Mouse (Mus musculus): ENCODE results near the gene S100a11. TPM values are rescaled to one million over a fixed set of nuclear protein-coding genes. Genes with fewer than 3 reads are reported as not detected.

Gene S100a11
- polyA plus RNA-seq, 1 experiment from 2014 or later: 282 TPM

DNA sequence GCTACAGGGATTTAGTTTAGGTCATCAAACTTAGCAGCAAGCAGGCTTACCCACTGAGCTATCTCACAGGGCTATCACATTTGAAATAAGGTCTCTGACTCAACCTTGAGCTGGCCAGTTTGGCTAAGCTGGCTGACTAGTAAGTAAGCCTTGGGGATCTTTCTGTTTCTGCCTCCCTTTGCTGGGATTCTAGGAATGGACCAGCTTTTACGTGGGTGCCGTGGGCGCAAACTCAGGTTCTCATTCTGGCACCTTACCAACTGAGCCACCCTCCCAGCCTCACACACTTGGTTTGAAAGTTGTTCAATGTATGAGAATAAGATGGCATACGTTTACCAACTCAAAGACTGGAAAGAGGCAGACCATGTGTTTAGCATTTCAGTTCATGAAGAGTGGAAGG lies 42.9 kb downstream of the S100a11 start:
- H3K4me2 ChIP-seq (ENCODE audit: low read depth): no peak overlapping the region
- ATAC-seq (ENCODE audit: insufficient read depth, low FRiP score, low TSS enrichment): no peak
- WGBS: 87% methylated on average over 4 of the region's 4 CpGs

GRCm38 (mm10) chr3:93566892-93567291 lies 46.6 kb downstream of the S100a11 start:
- H3K4me2 ChIP-seq (ENCODE audit: low read depth): no peak overlapping the region
- H3K27me3 ChIP-seq (ENCODE audit: control insufficient read depth, insufficient read depth, low read length): no peaks in the 10 kb centered on the region
- H3K27ac ChIP-seq (ENCODE audit: low read depth, low read length): no peak overlapping the region
- no peaks in the 10 kb centered on the region for H3K4me1 ChIP-seq (ENCODE audit: control insufficient read depth, insufficient read depth, low read length)
- no peak overlapping the region for H3K4me3 ChIP-seq (ENCODE audit: low read depth, low read length)
- no peak overlapping the region for H3K9ac ChIP-seq (ENCODE audit: low read length)
- DNase-seq (ENCODE audit: low spot score) (no peak), ATAC-seq (ENCODE audit: insufficient read depth, low FRiP score, low TSS enrichment) (no peak)
- 87% methylated on average over 3 of the region's 3 CpGs for WGBS
- no peaks in the 10 kb centered on the region for H3K36me3 ChIP-seq (ENCODE audit: control insufficient read depth, insufficient read depth, low read length)
- no peaks in the 10 kb centered on the region for H3K9me3 ChIP-seq (ENCODE audit: control insufficient read depth, low read length)

More for the DNA sequence above, 42.9 kb downstream of the S100a11 start:
- no peak for DNase-seq (ENCODE audit: low spot score)
- H3K4me1 ChIP-seq (ENCODE audit: control insufficient read depth, insufficient read depth, low read length): no peaks in the 10 kb centered on the region
- H3K9me3 ChIP-seq (ENCODE audit: control insufficient read depth, low read length): no peaks in the 10 kb centered on the region
- no peak overlapping the region for H3K27ac ChIP-seq (ENCODE audit: low read depth, low read length)
- H3K36me3 ChIP-seq (ENCODE audit: control insufficient read depth, insufficient read depth, low read length): no peaks in the 10 kb centered on the region
- H3K4me3 ChIP-seq (ENCODE audit: low read depth, low read length): no peak overlapping the region
- H3K27me3 ChIP-seq (ENCODE audit: control insufficient read depth, insufficient read depth, low read length): no peaks in the 10 kb centered on the region
- H3K9ac ChIP-seq (ENCODE audit: low read length): no peak overlapping the region

DNA sequence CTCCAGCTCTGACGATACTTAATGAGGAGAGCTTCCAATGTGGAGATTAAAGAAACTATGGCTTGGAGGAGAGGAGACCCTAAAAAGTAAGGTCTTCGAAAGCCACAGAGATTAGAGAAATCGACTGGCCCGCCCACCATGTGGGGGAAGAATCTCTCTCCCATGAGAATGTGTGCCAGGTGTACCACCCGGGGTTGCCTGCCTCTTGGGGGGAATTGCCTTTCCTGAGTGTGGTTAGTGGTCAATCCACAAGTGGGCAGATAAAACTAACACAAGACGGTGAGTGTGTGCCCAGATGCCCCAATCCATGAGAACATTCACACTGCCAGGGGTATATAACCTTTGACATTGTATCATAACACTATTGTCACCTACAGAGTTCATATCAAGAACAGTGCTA lies 47.4 kb downstream of the S100a11 start:
- no peaks in the 10 kb centered on the region for H3K36me3 ChIP-seq (ENCODE audit: control insufficient read depth, insufficient read depth, low read length)
- WGBS: 89% methylated on average over 6 of the region's 6 CpGs
- ATAC-seq (ENCODE audit: insufficient read depth, low FRiP score, low TSS enrichment) (no peak), DNase-seq (ENCODE audit: low spot score) (no peak)
- H3K9ac ChIP-seq (ENCODE audit: low read length): no peak overlapping the region
- H3K27me3 ChIP-seq (ENCODE audit: control insufficient read depth, insufficient read depth, low read length): no peaks in the 10 kb centered on the region
- no peaks in the 10 kb centered on the region for H3K9me3 ChIP-seq (ENCODE audit: control insufficient read depth, low read length)
- no peak overlapping the region for H3K4me3 ChIP-seq (ENCODE audit: low read depth, low read length)
- H3K4me1 ChIP-seq (ENCODE audit: control insufficient read depth, insufficient read depth, low read length): no peaks in the 10 kb centered on the region
- no peak overlapping the region for H3K4me2 ChIP-seq (ENCODE audit: low read depth)
- H3K27ac ChIP-seq (ENCODE audit: low read depth, low read length): no peak overlapping the region

DNA sequence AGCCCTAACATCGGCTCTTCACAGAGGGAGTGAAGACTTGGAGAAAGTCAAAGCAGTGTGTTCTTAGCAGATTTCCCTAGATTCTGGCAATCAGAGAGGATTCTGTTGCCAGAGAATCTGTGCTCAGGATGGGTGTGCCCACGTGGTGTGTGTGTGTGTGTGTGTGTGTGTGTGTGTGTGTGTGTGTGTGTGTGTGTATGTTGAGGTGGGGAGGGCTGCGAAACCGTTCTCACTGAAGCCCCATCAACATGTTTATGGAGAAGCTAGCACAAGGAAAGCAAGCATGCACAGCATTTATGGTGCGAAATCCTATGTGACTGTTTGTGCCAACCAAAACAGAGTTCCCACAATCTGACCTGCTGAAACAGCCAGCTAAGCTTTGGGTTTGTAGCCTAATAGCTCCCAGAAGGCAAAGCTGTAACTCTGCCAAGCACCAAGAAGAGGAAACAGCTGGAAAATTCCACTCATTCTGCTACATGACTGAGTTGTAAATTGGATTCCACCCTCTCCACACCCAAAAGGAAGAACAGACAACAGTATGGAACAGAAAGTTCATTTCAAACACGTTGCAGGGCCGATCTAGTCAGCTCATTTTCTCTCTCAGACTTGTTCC lies 48.2 kb downstream of the S100a11 start:
- WGBS: 82% methylated on average over 7 of the region's 7 CpGs
- Histone ChIP-seq H3K36me3 (ENCODE audit: control insufficient read depth, insufficient read depth, low read length) (no peaks in the 10 kb centered on the region), H3K4me1 (ENCODE audit: control insufficient read depth, insufficient read depth, low read length) (no peaks in the 10 kb centered on the region), H3K27ac (ENCODE audit: low read depth, low read length) (no peak overlapping the region), H3K9me3 (ENCODE audit: control insufficient read depth, low read length) (no peaks in the 10 kb centered on the region), H3K4me2 (ENCODE audit: low read depth) (no peak overlapping the region), H3K4me3 (ENCODE audit: low read depth, low read length) (no peak overlapping the region), H3K27me3 (ENCODE audit: control insufficient read depth, insufficient read depth, low read length) (no peaks in the 10 kb centered on the region), H3K9ac (ENCODE audit: low read length) (no peak overlapping the region)
- no peak for ATAC-seq (ENCODE audit: insufficient read depth, low FRiP score, low TSS enrichment)
- DNase-seq (ENCODE audit: low spot score): no peak

GRCm38 (mm10) chr3:93569046-93569445 lies 48.8 kb downstream of the S100a11 start:
- Histone ChIP-seq H3K4me1 (ENCODE audit: control insufficient read depth, insufficient read depth, low read length) (no peaks in the 10 kb centered on the region), H3K27ac (ENCODE audit: low read depth, low read length) (no peak overlapping the region), H3K9ac (ENCODE audit: low read length) (no peak overlapping the region), H3K9me3 (ENCODE audit: control insufficient read depth, low read length) (no peaks in the 10 kb centered on the region), H3K36me3 (ENCODE audit: control insufficient read depth, insufficient read depth, low read length) (no peaks in the 10 kb centered on the region), H3K4me2 (ENCODE audit: low read depth) (no peak overlapping the region), H3K4me3 (ENCODE audit: low read depth, low read length) (no peak overlapping the region), H3K27me3 (ENCODE audit: control insufficient read depth, insufficient read depth, low read length) (no peaks in the 10 kb centered on the region)
- WGBS: 44% methylated on average over 2 of the region's 2 CpGs
- ATAC-seq (ENCODE audit: insufficient read depth, low FRiP score, low TSS enrichment): no peak
- DNase-seq (ENCODE audit: low spot score): no peak

GRCm38 (mm10) chr3:93572058-93572791 lies 51.9 kb downstream of the S100a11 start:
- Histone ChIP-seq H3K36me3 (ENCODE audit: control insufficient read depth, insufficient read depth, low read length) (no peaks in the 10 kb centered on the region), H3K4me2 (ENCODE audit: low read depth) (no peak overlapping the region), H3K27me3 (ENCODE audit: control insufficient read depth, insufficient read depth, low read length) (no peaks in the 10 kb centered on the region), H3K4me1 (ENCODE audit: control insufficient read depth, insufficient read depth, low read length) (no peaks in the 10 kb centered on the region), H3K27ac (ENCODE audit: low read depth, low read length) (no peak overlapping the region), H3K4me3 (ENCODE audit: low read depth, low read length) (no peak overlapping the region), H3K9me3 (ENCODE audit: control insufficient read depth, low read length) (no peaks in the 10 kb centered on the region), H3K9ac (ENCODE audit: low read length) (no peak overlapping the region)
- no peak for ATAC-seq (ENCODE audit: insufficient read depth, low FRiP score, low TSS enrichment)
- DNase-seq (ENCODE audit: low spot score): no peak
- 70% methylated on average over 5 of the region's 5 CpGs for WGBS

Other genes starting within 250 kb of the S100a11 start
- not detected in 2 replicates for gene Flg, start 247.0 kb upstream of the S100a11 start, polyA plus RNA-seq (2014; fragmentation: Nextera tagmentation; extraction: Ambion mirVana)
- gene Hrnr, start 200.7 kb upstream of the S100a11 start, polyA plus RNA-seq (2014; fragmentation: Nextera tagmentation; extraction: Ambion mirVana): not detected in 2 replicates
- not detected in 2 replicates for gene Rptn, start 126.8 kb upstream of the S100a11 start, polyA plus RNA-seq (2014; fragmentation: Nextera tagmentation; extraction: Ambion mirVana)
- 1.1 TPM in 2 replicates for gene Tchh, start 78.2 kb upstream of the S100a11 start, polyA plus RNA-seq (2014; fragmentation: Nextera tagmentation; extraction: Ambion mirVana)
- gene Tchhl1, start 51.7 kb upstream of the S100a11 start, polyA plus RNA-seq (2014; fragmentation: Nextera tagmentation; extraction: Ambion mirVana): not detected in 2 replicates
- gene S100a10, start 34.6 kb downstream of the S100a11 start, polyA plus RNA-seq (2014; fragmentation: Nextera tagmentation; extraction: Ambion mirVana): 202 and 203 TPM in 2 replicates
- not detected in 2 replicates for gene Tdpoz2, start 132.2 kb downstream of the S100a11 start, polyA plus RNA-seq (2014; fragmentation: Nextera tagmentation; extraction: Ambion mirVana)
- not detected in 2 replicates for gene Tdpoz1, start 155.8 kb downstream of the S100a11 start, polyA plus RNA-seq (2014; fragmentation: Nextera tagmentation; extraction: Ambion mirVana)
- gene Gm37596, start 172.6 kb downstream of the S100a11 start, polyA plus RNA-seq (2014; fragmentation: Nextera tagmentation; extraction: Ambion mirVana): not detected in 2 replicates

All from neural tube, embryonic 11.5 days (tissue).